Mouse (Mus musculus): Measurements from ENCODE around the gene Galr3.
"Not testable (repeated sequence)": the region's sequence is repeated elsewhere in the genome, so short reads cannot be mapped to it uniquely, and the experiment has no call there.

Galr3 gene

GRCm38 (mm10) chr15:79041585-79041984 is at the start of gene Galr3:
Galr3 (plus strand) TSS chr15:79041885.
- DNase-seq = no peak

DNA sequence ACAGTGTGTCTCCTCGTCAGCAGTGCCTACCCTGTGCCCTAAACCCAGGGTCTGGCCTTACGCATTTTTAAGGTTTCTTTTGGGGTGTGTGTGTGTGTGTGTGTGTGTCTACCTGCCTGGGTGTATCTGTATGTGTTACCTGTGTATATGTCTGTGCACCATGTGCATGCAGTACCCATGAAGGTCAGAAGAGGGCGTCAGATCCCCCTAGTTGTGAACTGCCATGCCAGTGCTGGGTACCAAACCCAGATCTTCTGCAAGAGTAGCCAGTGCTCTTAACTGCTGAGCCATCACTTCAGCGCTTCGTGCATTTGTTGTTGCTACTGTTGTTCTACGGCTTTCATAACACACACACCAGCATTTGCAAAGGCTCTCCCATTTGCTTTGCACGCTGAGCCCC is 49.5 kb upstream of the Galr3 start:
- DNase-seq = no peak

DNA sequence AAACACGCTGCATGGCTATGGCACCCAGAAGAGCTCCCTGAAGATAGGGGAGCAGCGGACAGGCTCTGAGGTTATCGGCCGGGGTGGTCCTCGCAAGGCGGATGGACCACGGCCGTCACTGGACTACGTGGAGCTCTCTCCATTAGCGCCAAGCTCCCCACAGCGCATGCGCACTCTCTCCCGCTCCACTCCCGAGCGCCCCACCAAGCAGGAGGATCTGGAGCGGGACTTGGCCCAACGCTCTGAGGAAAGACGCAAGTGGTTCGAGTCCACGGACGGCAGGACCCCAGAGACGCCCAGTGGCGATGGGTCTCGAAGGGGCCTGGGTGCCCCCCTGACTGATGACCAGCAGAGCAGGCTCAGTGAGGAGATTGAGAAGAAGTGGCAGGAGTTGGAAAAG is 48.8 kb upstream of the Galr3 start:
- DNase-seq = no peak

GRCm38 (mm10) chr15:78995916-78996315 is 45.8 kb upstream of the Galr3 start:
- no peak for DNase-seq

DNA sequence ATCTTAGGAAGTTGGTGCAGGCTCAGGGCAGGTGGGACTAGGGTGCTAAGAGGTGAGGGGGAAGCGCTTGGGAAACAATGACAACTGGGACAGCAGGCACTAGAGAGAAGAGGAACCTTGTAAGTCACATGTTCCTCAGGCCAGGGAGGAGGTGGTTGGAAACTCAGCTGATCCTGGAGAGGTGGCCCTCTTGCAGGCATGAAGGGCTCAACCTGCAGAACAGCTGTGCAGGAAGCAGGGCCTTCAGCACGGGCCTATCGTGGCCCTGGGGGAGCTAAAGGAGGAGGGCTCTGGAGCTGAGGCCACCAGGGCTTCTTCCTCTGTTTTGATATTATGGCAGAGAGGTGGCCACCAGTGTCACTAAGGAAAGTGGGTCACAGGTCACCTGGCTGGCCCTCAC is 45.0 kb upstream of the Galr3 start:
- DNase-seq = no peak

DNA sequence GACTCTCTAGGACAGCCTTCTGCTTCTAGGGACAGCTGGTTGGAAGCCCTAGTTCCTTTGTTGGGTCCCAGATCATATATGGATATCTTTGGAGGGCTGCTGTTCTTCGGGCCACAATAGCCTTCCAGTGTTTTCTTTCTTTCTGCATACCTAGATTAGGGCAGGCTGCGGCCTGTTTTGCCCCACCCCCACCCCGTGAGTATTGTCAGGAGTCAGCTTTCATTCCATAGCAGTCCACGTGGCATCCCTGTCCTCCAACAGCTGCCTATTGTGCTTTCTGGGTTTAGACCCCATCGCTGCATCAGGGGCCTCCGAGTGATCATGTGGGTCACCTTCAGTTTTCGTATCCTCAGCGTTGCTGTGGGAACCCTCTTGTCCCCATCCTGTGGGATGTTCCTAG is 43.3 kb upstream of the Galr3 start:
- no peak for DNase-seq

DNA sequence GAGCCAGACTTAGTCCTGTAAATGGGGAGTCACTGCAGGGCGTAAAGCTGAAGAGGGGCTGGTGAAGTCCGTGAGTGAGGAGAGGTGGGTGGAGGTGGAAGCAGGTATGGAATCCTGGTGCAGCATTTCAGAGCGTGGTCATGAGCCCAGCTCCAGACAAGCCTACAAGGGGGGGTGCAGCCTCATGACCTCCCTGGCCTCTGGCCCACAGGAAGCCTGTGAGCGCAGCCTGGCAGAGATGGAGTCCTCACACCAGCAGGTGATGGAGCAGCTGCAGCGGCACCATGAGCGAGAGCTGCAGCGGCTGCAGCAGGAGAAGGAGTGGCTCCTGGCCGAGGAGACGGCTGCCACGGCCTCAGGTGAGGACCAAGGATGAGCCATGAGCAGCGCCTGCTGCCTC is 42.1 kb upstream of the Galr3 start:
- peak; percentile 44 to 52 for DNase-seq

DNA sequence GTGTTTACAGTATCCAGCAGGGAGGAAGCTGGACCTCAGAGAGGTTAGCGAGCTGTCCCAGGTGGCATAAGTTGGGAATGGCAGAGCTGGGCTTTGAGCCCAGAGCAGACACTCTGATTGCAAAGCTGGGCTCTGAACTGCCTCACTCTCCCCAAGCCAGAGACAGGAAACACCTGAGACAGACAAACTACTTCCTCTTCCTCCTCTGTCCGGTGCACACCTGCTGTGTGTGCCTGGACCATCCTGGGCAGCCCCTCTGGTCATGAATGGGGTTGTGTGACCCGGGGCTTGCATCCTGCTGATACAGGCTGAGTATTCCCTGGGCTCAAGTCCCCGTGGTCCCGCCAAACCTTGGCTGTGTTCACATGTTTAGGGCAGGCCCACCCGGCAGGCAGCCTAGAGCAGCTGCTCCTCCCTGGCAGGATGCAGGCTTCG is 41.3 kb upstream of the Galr3 start:
- DNase-seq = peak; percentile 68 to 74

DNA sequence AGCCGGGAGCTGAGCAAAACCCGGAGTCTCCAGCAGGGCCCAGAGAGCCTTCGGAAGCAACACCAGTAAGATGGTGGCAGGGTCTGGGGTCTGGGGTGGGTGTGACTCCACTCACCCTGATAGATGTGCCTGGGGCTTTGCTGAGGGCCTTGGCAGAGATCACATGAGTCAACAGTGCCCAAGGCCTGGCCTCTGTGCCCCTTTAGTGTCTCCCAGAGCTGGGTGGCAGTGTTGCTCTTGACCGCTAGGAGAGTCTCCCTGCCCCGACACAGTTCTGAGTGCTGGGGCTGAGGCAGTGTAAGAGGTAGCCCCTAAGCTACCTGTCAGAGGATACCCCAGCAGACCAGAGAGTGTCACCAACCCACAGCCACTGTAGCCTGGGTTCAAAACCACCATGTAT is 40.1 kb upstream of the Galr3 start:
- DNase-seq = no peak

DNA sequence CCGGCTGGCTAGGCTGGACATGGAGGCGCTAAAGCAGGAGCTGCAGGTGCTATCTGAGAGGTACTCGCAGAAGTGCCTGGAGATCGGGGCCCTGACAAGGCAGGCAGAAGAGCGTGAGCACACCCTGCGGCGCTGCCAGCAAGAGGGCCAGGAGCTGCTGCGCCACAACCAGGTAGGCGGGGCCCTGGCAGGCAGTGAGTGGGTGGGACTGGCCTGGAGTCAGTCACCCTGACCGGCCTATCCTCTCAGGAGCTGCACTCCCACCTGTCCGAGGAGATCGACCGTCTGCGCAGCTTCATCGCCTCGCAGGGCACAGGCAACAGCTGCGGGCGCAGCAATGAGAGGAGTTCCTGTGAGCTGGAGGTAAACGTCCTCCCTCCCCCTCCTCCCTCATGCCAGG is 39.6 kb upstream of the Galr3 start:
- peak; percentile 61 to 70 for DNase-seq

DNA sequence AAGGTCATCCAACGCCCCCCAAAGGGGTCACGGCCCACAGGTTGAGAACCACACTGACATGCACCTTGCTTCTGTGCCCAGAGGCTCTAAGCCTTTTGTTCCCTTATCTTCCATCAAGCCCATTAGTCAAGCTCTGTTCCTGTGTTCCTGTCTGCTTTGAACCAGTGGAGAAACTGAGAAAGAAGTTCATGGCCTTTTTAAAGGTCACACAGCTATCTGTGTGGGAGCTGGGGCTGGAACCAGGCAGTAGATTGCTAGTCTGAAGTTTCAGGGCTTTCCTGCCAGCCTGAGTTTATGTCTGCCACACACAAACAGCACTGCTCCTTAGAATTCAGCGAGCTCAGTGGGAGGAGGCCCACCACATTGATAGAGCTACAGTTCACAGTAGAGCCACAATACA is 38.6 kb upstream of the Galr3 start:
- DNase-seq = no peak

GRCm38 (mm10) chr15:79005581-79005980 is 36.1 kb upstream of the Galr3 start:
- DNase-seq = no peak

GRCm38 (mm10) chr15:79006638-79007037 is 35.0 kb upstream of the Galr3 start:
- DNase-seq = no peak

DNA sequence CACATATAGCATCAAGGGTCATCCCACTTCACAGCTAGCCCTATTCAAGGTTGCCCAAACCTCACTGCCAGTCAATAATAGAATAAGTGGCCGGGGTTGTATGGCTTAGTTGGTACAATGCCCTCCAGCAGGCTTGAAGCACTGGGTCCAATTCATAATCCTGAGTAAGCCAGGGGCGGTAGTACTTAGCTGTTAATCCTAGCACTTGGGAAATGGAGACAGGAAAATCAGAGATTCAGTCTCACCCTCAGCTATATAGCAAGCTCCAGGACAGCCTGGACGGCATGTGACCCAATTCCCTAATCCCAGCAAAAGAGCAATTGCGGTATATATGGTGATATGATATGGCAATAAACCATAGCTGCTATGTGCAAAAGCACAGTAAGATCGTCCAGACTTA is 34.6 kb upstream of the Galr3 start:
- no peak for DNase-seq

GRCm38 (mm10) chr15:79007836-79008235 is 33.8 kb upstream of the Galr3 start:
- not testable (repeated sequence) for DNase-seq

DNA sequence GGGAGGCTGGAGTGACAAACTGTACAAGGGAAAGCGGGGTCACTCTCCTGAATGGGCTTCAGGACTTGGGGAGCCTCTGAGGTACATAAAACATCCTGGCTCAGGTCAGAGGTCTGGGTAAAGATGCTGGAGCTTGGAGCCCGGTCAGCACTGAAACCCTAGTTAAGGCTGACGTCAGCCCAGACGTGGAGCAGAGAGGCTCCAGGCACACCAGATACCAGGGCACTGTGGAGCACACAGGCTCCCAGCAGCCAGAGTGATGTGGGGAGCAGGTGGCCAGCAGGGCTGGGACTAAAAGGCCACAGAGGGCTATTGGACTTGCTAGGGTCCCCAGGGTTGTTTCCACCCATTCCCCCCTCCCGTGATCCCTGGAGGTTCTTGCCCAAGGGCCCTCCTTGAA is 32.0 kb upstream of the Galr3 start:
- DNase-seq = no peak

DNA sequence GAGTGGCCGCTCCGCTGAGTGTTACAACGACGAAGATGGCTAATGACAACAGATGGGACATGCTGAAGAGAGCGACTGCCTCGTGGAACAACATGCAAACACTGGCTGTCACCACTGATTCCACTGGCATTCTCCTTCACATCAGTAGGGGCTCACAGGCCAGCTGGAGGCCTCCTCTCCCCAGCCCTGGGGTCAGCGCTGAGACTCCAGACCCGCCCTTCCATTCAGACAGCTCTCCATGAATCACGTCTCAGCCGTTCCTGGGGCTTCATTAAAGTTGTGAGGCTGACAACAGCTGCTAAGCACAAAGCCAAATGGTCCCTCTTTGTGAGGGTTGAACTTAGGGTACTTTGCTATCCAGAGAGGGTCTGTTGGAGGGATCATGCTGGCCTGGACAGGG is 30.1 kb upstream of the Galr3 start:
- no peak for DNase-seq

DNA sequence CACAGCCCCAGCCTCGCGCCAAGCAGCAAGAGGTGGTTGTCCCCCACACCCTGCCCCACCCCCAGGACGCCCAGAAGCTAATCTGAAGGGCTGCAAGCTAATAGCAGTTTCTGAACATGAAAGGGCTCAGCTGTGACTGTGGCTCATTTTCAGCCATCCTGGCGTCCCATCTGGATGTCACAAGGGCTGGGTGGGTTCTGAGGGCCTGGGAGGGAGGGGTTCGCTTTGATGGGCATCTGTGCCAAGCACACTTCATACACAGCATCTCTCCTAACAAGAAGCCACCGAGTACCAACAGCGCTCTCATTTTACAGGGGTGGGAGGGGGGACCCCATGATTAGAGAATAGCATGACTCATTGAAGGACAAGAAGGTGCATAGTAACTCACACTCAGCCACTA is 28.3 kb upstream of the Galr3 start:
- DNase-seq = no peak

DNA sequence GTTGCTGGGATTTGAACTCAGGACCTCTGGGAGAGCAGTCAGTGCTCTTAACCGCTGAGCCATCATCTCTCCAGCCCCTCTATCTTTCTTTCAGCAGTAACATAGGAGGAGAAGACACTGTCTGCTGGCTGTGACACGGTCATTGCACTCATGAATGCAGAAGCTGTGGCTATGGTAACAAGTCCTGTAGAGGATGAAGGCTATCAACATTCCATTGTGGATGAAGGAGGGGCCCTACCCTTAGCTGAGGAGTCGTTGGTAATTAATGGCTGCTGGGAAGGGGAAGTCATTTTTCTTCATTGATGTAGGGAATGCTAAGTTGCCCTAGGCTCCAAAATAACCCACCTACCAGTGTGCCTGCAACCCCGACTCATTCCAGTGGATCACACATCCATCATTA is 23.5 kb upstream of the Galr3 start:
- no peak for DNase-seq

- no peak for DNase-seq
These were observed 22.8 kb upstream of the Galr3 start for GRCm38 (mm10) chr15:79018886-79019285.

DNA sequence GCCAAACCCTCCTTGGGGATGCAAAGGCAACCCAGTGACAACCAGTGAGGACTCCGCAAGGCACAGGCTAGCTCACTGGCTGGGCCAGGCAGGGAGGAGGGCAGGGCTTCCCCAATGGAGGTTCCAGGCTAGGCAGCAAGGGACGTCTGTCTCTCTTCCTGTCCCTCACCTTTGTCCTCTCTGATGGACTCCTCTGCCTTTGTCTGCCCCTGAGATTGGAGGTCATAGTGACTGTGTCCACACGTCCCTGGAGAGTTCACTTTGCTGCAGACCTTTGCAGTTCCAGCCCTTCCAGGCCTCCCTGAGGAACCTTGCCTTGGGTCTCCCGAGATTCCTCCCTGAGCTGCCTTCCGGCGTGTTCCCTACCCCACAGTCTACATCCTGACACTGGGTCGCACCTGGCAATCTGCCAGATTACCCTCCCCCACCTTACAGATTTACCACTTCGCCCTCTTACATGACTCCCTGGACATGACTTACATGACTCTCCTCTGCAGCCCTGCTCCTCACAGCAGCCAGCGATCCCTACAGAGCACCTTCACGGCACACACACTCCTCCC is 18.9 kb upstream of the Galr3 start:
- no peak for DNase-seq

DNA sequence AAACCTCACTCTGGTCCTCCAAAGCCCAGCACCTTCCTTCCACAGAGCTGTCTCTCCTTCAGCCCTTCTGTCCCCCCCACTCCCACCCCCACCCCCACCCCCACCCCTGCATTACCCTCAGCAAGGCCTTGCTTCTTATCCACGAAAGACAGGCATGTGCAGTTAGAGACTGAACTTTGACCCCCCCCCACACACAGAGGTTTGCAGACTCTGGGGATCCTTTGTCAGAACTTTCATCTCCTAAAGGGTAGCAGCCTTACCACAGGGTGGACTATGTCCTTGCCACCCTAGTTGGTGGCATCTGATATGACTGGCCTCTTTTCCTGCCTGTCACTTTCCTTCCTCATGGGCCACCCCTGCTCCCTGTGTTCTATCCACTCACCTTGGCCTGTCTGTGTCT is 18.3 kb upstream of the Galr3 start:
- DNase-seq = no peak

GRCm38 (mm10) chr15:79025687-79026308 is 15.9 kb upstream of the Galr3 start:
- peak in 1 of 2 experiments; percentile 33 for DNase-seq

DNA sequence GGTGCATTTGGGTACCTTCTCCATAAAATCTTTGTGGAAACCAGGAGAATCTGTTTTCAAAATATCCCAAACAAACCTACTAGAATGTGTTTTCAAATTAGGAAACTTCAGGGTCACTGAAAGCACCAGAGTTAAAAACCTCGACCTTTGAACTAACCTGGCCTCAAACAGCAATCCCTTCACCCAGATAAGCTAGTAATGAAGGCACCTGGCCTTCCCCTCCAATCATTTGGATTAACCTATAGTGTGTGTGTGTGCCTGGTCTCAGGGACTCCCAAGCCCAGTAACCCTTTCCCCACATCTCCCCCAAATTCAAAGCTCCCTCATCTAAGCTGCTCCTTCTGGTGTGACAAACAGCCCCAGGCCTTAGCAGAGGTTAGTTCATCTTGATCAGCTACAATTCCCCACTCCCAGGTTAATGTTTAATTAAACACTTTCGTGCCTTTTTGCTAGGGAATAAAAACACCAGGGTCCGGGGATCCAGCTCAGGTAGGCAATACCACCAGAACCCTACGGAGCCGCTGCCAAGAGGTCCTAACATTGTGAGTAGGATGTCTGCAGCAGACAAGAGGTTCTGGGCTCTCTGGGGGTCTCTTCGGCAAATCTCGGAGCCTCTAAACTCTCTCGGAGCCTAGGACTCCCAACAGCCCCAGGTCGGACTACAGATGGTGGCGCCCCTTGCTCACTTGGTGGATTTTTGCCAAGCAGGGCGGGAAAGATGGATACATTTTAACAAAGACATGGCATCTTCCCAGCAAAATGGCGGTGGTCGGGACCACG is 15.0 kb upstream of the Galr3 start:
- no peak for DNase-seq

Data from cerebellum, adult 18-20 months (tissue).